Mouse (Mus musculus) intestine, embryonic 15.5 days (tissue): ENCODE measurements at regions not wholly inside any gene's neighbourhood (a gene's known extent, or its start where the extent isn't known, plus 50 kb on each side); places are given as distances from the start of the nearest gene placed in this dataset.
A peak's percentile ranks its signal among the peaks of the same experiment; 100 is the strongest.

Experiments used
- ATAC-seq: fragments of 200-750 bp; cut with Nextera tagmentation; 2 replicates; pipeline ENCODE4 v1.8.0; 2017; ENCODE audit warnings: moderate TSS enrichment, moderate library complexity
- H3K27ac ChIP-seq: fragments of 300-500 bp; sonication (generic); 2 replicates; pipeline ENCODE4 v1.5.1; 2015; ENCODE audit warnings: mild to moderate bottlenecking, inconsistent platforms
- H3K27me3 ChIP-seq: fragments of 300-500 bp; sonication (generic); replicated peaks from 2 replicates; pipeline ENCODE4 v1.6.1; 2015; ENCODE audit warnings: inconsistent platforms
- H3K36me3 ChIP-seq: fragments of 300-500 bp; sonication (generic); 2 replicates; pipeline ENCODE4 v1.6.1; 2015; ENCODE audit warnings: inconsistent platforms
- H3K4me1 ChIP-seq: fragments of 300-500 bp; sonication (generic); replicated peaks from 2 replicates; pipeline ENCODE4 v1.6.1; 2015; ENCODE audit warnings: inconsistent platforms
- H3K4me2 ChIP-seq: fragments of 300-500 bp; sonication (generic); replicated peaks from 2 replicates; pipeline ENCODE4 v1.6.1; 2015; ENCODE audit warnings: mild to moderate bottlenecking, inconsistent platforms
- H3K4me3 ChIP-seq: fragments of 300-500 bp; sonication (generic); replicated peaks from 2 replicates; pipeline ENCODE4 v1.5.1; 2015; ENCODE audit warnings: inconsistent platforms
- H3K9ac ChIP-seq: fragments of 300-500 bp; sonication (generic); 2 replicates; pipeline ENCODE4 v1.6.1; 2015; ENCODE audit warnings: inconsistent platforms
- H3K9me3 ChIP-seq: fragments of 300-500 bp; sonication (generic); 2 replicates; pipeline ENCODE4 v1.6.1; 2016; ENCODE audit warnings: inconsistent platforms
- WGBS: fragments of 180-500 bp; shearing (Covaris S2); methylation state at CpG from one replicate; pipeline ENCODE4 v1.1.7; 2015; 5-methylcytosine and 5-hydroxymethylcytosine counted together

- Histone ChIP-seq H3K4me3 (no peak overlapping the region), H3K36me3 (no peaks in the 10 kb centered on the region), H3K9me3 (no peaks in the 10 kb centered on the region), H3K27ac (no peak overlapping the region), H3K27me3 (no peaks in the 10 kb centered on the region), H3K4me1 (no peaks in the 10 kb centered on the region), H3K4me2 (no peak overlapping the region), H3K9ac (no peak overlapping the region)
- ATAC-seq: no peak
- 87% methylated on average over 8 of the region's 8 CpGs for WGBS
Observed at GRCm38 (mm10) chr12:78074290-78074802, 119.7 kb upstream of the Gm6657 start.

- ATAC-seq: no peak
- H3K27ac ChIP-seq: no peak overlapping the region
- no peak overlapping the region for H3K4me3 ChIP-seq
- H3K4me2 ChIP-seq: no peak overlapping the region
- no peaks in the 10 kb centered on the region for H3K27me3 ChIP-seq
- no peaks in the 10 kb centered on the region for H3K4me1 ChIP-seq
- no peak overlapping the region for H3K9ac ChIP-seq
- no peaks in the 10 kb centered on the region for H3K9me3 ChIP-seq
- WGBS: 40% methylated on average over 5 of the region's 5 CpGs
- no peaks in the 10 kb centered on the region for H3K36me3 ChIP-seq
Observed at GRCm38 (mm10) chr12:78077285-78077684, 116.8 kb upstream of the Gm6657 start.

GRCm38 (mm10) chr12:78082163-78082562, 111.9 kb upstream of the Gm6657 start:
- Histone ChIP-seq H3K36me3 (no peaks in the 10 kb centered on the region), H3K27me3 (no peaks in the 10 kb centered on the region), H3K4me3 (no peak overlapping the region), H3K9ac (no peak overlapping the region), H3K4me1 (no peaks in the 10 kb centered on the region), H3K4me2 (no peak overlapping the region), H3K27ac (no peak overlapping the region), H3K9me3 (no peaks in the 10 kb centered on the region)
- 42% methylated on average over 1 of the region's 1 CpGs for whole genome bisulfite sequencing
- ATAC-seq: no peak

GRCm38 (mm10) chr12:78086016-78086415, 108.0 kb upstream of the Gm6657 start:
- Histone ChIP-seq H3K9me3 (no peaks in the 10 kb centered on the region), H3K9ac (no peak overlapping the region), H3K27ac (no peak overlapping the region), H3K4me2 (no peak overlapping the region), H3K4me1 (no peaks in the 10 kb centered on the region), H3K36me3 (no peaks in the 10 kb centered on the region), H3K27me3 (no peaks in the 10 kb centered on the region), H3K4me3 (no peak overlapping the region)
- 80% methylated on average over 5 of the region's 5 CpGs for WGBS
- ATAC-seq: no peak

GRCm38 (mm10) chr12:78087921-78088320, 106.1 kb upstream of the Gm6657 start:
- H3K36me3 ChIP-seq: no peaks in the 10 kb centered on the region
- no peak overlapping the region for H3K27ac ChIP-seq
- ATAC-seq: no peak
- no peak overlapping the region for H3K9ac ChIP-seq
- H3K4me1 ChIP-seq: no peaks in the 10 kb centered on the region
- H3K27me3 ChIP-seq: no peaks in the 10 kb centered on the region
- 41% methylated on average over 1 of the region's 1 CpGs for WGBS
- H3K4me2 ChIP-seq: no peak overlapping the region
- no peaks in the 10 kb centered on the region for H3K9me3 ChIP-seq
- H3K4me3 ChIP-seq: no peak overlapping the region

- Histone ChIP-seq H3K4me1 (no peaks in the 10 kb centered on the region), H3K9me3 (no peaks in the 10 kb centered on the region), H3K9ac (no peak overlapping the region), H3K36me3 (no peaks in the 10 kb centered on the region), H3K27ac (no peak overlapping the region), H3K4me3 (no peak overlapping the region), H3K27me3 (no peaks in the 10 kb centered on the region), H3K4me2 (no peak overlapping the region)
- no peak for ATAC-seq
- 78% methylated on average over 4 of the region's 4 CpGs for WGBS
Observed at GRCm38 (mm10) chr12:78094471-78094870, 99.6 kb upstream of the Gm6657 start.

GRCm38 (mm10) chr12:78095352-78095751, 98.7 kb upstream of the Gm6657 start:
- no peak overlapping the region for H3K4me2 ChIP-seq
- no peaks in the 10 kb centered on the region for H3K36me3 ChIP-seq
- no peaks in the 10 kb centered on the region for H3K27me3 ChIP-seq
- no peaks in the 10 kb centered on the region for H3K9me3 ChIP-seq
- no peak overlapping the region for H3K4me3 ChIP-seq
- H3K9ac ChIP-seq: no peak overlapping the region
- ATAC-seq: no peak
- no peak overlapping the region for H3K27ac ChIP-seq
- H3K4me1 ChIP-seq: no peaks in the 10 kb centered on the region
- WGBS: 64% methylated on average over 2 of the region's 2 CpGs

- Histone ChIP-seq H3K27ac (no peak overlapping the region), H3K4me2 (no peak overlapping the region), H3K4me3 (no peak overlapping the region), H3K36me3 (no peaks in the 10 kb centered on the region), H3K9ac (no peak overlapping the region), H3K9me3 (no peaks in the 10 kb centered on the region), H3K27me3 (no peaks in the 10 kb centered on the region), H3K4me1 (no peaks in the 10 kb centered on the region)
- WGBS: 88% methylated on average over 2 of the region's 2 CpGs
- ATAC-seq: no peak
Observed at GRCm38 (mm10) chr12:78095916-78096315, 98.1 kb upstream of the Gm6657 start.

GRCm38 (mm10) chr12:78097119-78097518, 96.9 kb upstream of the Gm6657 start:
- 67% methylated on average over 1 of the region's 1 CpGs for WGBS
- H3K9me3 ChIP-seq: no peaks in the 10 kb centered on the region
- H3K4me1 ChIP-seq: no peaks in the 10 kb centered on the region
- H3K36me3 ChIP-seq: no peaks in the 10 kb centered on the region
- no peak overlapping the region for H3K9ac ChIP-seq
- no peak overlapping the region for H3K4me2 ChIP-seq
- no peaks in the 10 kb centered on the region for H3K27me3 ChIP-seq
- H3K27ac ChIP-seq: no peak overlapping the region
- H3K4me3 ChIP-seq: no peak overlapping the region
- ATAC-seq: no peak

GRCm38 (mm10) chr12:78097692-78098091, 96.3 kb upstream of the Gm6657 start:
- Histone ChIP-seq H3K27me3 (no peaks in the 10 kb centered on the region), H3K4me3 (no peak overlapping the region), H3K36me3 (no peaks in the 10 kb centered on the region), H3K4me1 (no peaks in the 10 kb centered on the region), H3K9me3 (no peaks in the 10 kb centered on the region), H3K9ac (no peak overlapping the region), H3K4me2 (no peak overlapping the region), H3K27ac (no peak overlapping the region)
- WGBS: 62% methylated on average over 2 of the region's 2 CpGs
- ATAC-seq: no peak

- no peaks in the 10 kb centered on the region for H3K27me3 ChIP-seq
- no peak overlapping the region for H3K27ac ChIP-seq
- H3K9ac ChIP-seq: no peak overlapping the region
- no peak overlapping the region for H3K4me2 ChIP-seq
- H3K9me3 ChIP-seq: no peaks in the 10 kb centered on the region
- no peaks in the 10 kb centered on the region for H3K4me1 ChIP-seq
- no peaks in the 10 kb centered on the region for H3K36me3 ChIP-seq
- no peak overlapping the region for H3K4me3 ChIP-seq
- 47% methylated on average over 9 of the region's 9 CpGs for WGBS
- no peak for ATAC-seq
Observed at GRCm38 (mm10) chr12:78098765-78099194, 95.3 kb upstream of the Gm6657 start.

- Histone ChIP-seq H3K36me3 (no peaks in the 10 kb centered on the region), H3K4me3 (no peak overlapping the region), H3K27me3 (no peaks in the 10 kb centered on the region), H3K9me3 (no peaks in the 10 kb centered on the region), H3K9ac (no peak overlapping the region), H3K4me2 (no peak overlapping the region), H3K4me1 (peaks cover 3% of the 10 kb centered on the region; the same call in 1 of the 2 replicates), H3K27ac (no peak overlapping the region)
- ATAC-seq: peak; percentile 62; the same call in 1 of the 2 replicates
- WGBS: 63% methylated on average over 4 of the region's 4 CpGs
Observed at GRCm38 (mm10) chr12:78099761-78100160, 94.3 kb upstream of the Gm6657 start.

GRCm38 (mm10) chr12:78100756-78101155, 93.3 kb upstream of the Gm6657 start:
- ATAC-seq: no peak
- H3K27me3 ChIP-seq: no peaks in the 10 kb centered on the region
- H3K27ac ChIP-seq: no peak overlapping the region
- no peak overlapping the region for H3K9ac ChIP-seq
- H3K4me3 ChIP-seq: no peak overlapping the region
- no peak overlapping the region for H3K4me2 ChIP-seq
- H3K36me3 ChIP-seq: no peaks in the 10 kb centered on the region
- H3K4me1 ChIP-seq: peaks cover 3% of the 10 kb centered on the region; the same call in 1 of the 2 replicates
- H3K9me3 ChIP-seq: no peaks in the 10 kb centered on the region
- 86% methylated on average over 3 of the region's 3 CpGs for WGBS
